Mouse (Mus musculus): ENCODE measurements at regions not wholly inside any gene's neighbourhood (a gene's known extent, or its start where the extent isn't known, plus 50 kb on each side); places are given as distances from the start of the nearest gene placed in this dataset.

DNA sequence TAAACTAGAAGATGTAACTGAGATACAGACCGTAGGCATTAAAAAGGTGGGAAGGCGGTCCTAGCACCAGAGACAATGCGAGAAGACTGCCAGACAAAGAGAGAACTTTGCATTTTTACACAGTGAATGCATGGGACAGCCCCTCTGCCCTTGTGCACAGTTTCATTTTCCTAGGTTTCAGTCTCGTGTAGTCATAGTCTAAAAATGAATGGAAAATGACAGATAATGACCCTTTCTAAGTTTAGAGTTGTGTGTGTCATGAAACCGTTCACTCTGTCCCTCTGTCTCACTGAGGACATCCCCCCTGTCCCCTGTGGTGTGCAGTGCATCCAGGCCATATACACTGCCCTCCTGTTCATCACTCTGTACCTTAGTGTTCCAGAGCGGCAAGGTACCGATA lies 64.6 kb upstream of the Rap1b start:
- WGBS = 77% methylated on average over 7 of the region's 7 CpGs

DNA sequence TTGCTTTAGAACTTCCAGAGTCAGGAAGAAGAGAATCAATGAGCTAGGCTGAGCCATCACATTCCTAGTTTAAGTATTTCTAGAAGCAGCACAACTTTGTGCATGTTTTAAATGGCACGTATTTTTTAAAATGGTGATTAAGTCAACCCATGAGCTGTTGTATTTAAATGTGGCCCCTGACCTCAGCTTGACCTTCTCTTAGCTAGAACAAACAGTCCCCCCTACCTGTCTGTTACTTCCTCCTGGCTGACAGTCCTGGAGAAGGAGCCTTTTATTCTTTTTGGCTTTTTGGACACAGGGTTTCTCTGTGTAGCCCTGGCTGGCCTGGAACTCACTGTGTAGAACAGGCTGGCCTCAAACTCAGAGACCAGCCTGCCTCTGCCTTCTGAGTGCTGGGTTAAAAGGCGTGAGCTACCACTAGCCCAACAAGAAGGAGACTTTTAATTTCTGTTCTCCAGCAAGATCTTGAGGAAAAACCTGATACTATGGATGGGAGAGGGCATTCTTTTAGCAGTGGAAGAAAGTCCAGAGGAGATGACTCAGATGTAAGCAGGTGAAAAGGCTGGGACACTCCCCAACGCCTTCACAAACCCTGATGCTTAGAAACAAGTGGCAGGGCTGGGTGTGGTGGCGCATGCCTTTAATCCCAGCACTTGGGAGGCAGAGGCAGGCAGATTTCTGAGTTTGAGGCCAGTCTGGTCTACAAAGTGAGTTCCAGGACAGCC lies 69.3 kb upstream of the Rap1b start:
- WGBS = 78% methylated on average over 4 of the region's 4 CpGs
- H3K9me3 ChIP-seq (ENCODE audit: control insufficient read depth, low read length) = no peaks in the 10 kb centered on the region
- no peak overlapping the region for H3K4me3 ChIP-seq (ENCODE audit: low read length)
- no peak overlapping the region for H3K9ac ChIP-seq (ENCODE audit: low read length)
- no peaks in the 10 kb centered on the region for H3K4me1 ChIP-seq (replicated peaks; ENCODE audit: control insufficient read depth, insufficient read depth, low read length)
- H3K27ac ChIP-seq (ENCODE audit: low read length) = no peak overlapping the region
- H3K4me2 ChIP-seq (ENCODE audit: low read depth, low read length) = no peak overlapping the region
- H3K36me3 ChIP-seq (ENCODE audit: control insufficient read depth, insufficient read depth, low read length) = no peaks in the 10 kb centered on the region
- no peak for ATAC-seq (ENCODE audit: low read depth)
- H3K27me3 ChIP-seq (ENCODE audit: control insufficient read depth, insufficient read depth, low read depth, low read length) = no peaks in the 10 kb centered on the region

More for the DNA sequence above, 64.6 kb upstream of the Rap1b start:
- H3K4me3 ChIP-seq (ENCODE audit: low read length) = no peak overlapping the region
- H3K27ac ChIP-seq (ENCODE audit: low read length) = no peak overlapping the region
- H3K27me3 ChIP-seq (ENCODE audit: control insufficient read depth, insufficient read depth, low read depth, low read length) = no peaks in the 10 kb centered on the region
- H3K9me3 ChIP-seq (ENCODE audit: control insufficient read depth, low read length) = no peaks in the 10 kb centered on the region
- no peak for ATAC-seq (ENCODE audit: low read depth)
- H3K36me3 ChIP-seq (ENCODE audit: control insufficient read depth, insufficient read depth, low read length) = no peaks in the 10 kb centered on the region
- H3K4me1 ChIP-seq (replicated peaks; ENCODE audit: control insufficient read depth, insufficient read depth, low read length) = 0 out of 2 replicates have a peak, but pooled peaks cover 3% of the 10 kb centered on the region
- H3K9ac ChIP-seq (ENCODE audit: low read length) = no peak overlapping the region
- no peak overlapping the region for H3K4me2 ChIP-seq (ENCODE audit: low read depth, low read length)

DNA sequence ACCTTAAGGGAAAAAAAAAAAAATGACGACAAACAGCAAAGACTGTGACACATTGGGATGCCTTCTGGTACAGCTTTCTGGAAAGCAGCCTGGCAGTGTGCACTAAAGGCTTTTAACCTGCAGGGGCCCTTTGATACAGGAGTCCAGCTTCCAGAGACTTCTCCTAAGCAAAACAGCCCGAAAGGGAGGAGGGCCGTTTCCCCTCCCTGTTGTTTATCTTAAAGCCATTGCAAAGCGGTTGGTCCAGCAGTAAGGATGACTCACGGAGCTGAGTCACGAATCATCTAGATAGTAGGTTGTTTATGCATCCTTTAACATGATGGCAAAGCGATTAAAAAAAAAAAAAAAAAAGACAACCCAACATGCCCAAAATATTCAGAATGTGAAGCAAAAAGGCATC lies 70.4 kb upstream of the Rap1b start:
- WGBS = 26% methylated on average over 7 of the region's 7 CpGs
- no peak overlapping the region for H3K4me3 ChIP-seq (ENCODE audit: low read length)
- no peaks in the 10 kb centered on the region for H3K27me3 ChIP-seq (ENCODE audit: control insufficient read depth, insufficient read depth, low read depth, low read length)
- no peaks in the 10 kb centered on the region for H3K36me3 ChIP-seq (ENCODE audit: control insufficient read depth, insufficient read depth, low read length)
- H3K4me2 ChIP-seq (ENCODE audit: low read depth, low read length) = no peak overlapping the region
- H3K27ac ChIP-seq (ENCODE audit: low read length) = no peak overlapping the region
- no peak overlapping the region for H3K9ac ChIP-seq (ENCODE audit: low read length)
- no peaks in the 10 kb centered on the region for H3K4me1 ChIP-seq (replicated peaks; ENCODE audit: control insufficient read depth, insufficient read depth, low read length)
- no peaks in the 10 kb centered on the region for H3K9me3 ChIP-seq (ENCODE audit: control insufficient read depth, low read length)
- ATAC-seq (ENCODE audit: low read depth) = 0 out of 2 replicates have a peak, but pooled peaks have one; percentile 26

DNA sequence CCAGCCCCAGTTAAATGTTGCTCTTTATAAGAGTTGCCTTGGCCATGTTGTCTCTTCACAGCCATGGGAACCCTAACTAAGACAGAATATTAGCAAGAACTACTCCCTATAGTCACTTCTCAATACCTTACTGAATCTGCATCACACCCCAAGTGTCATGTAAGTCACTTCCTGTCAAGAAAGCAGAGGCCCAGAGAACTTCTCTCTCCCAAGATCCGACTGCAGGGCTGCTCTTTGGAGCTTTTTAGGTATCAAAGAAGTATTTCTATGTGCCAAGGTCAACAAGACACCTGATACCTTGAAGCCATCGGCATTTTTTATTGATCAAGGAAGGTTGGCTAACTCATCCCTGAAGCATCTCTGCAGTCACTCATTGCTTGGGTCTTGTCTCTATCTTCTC lies 72.0 kb upstream of the Rap1b start:
- Histone ChIP-seq H3K4me2 (ENCODE audit: low read depth, low read length) (no peak overlapping the region), H3K4me3 (ENCODE audit: low read length) (no peak overlapping the region), H3K9me3 (ENCODE audit: control insufficient read depth, low read length) (no peaks in the 10 kb centered on the region), H3K9ac (ENCODE audit: low read length) (no peak overlapping the region), H3K27me3 (ENCODE audit: control insufficient read depth, insufficient read depth, low read depth, low read length) (no peaks in the 10 kb centered on the region), H3K36me3 (ENCODE audit: control insufficient read depth, insufficient read depth, low read length) (no peaks in the 10 kb centered on the region), H3K27ac (ENCODE audit: low read length) (no peak overlapping the region), H3K4me1 (replicated peaks; ENCODE audit: control insufficient read depth, insufficient read depth, low read length) (no peaks in the 10 kb centered on the region)
- 64% methylated on average over 2 of the region's 2 CpGs for WGBS
- no peak for ATAC-seq (ENCODE audit: low read depth)

DNA sequence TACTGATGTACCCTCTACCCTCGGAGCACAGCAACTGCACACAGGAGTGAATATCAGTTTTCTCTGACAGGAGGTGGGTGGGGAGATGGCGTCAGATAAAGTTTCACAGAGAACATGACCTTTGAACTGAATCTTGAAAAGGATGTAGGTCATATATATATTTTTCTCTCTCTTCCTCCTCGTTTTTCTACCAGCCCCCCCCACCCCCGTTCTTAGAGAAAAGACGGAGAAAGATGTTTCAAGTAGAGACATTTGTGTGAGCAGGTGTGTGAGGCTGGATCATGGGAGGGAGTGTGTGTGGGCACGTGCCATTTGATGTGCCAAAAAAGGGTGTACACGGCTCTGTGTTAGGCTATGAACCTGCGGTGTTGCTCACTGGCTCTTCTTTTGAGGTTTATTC lies 72.8 kb upstream of the Rap1b start:
- Histone ChIP-seq H3K9me3 (ENCODE audit: control insufficient read depth, low read length) (no peaks in the 10 kb centered on the region), H3K9ac (ENCODE audit: low read length) (no peak overlapping the region), H3K4me3 (ENCODE audit: low read length) (no peak overlapping the region), H3K4me2 (ENCODE audit: low read depth, low read length) (no peak overlapping the region), H3K36me3 (ENCODE audit: control insufficient read depth, insufficient read depth, low read length) (no peaks in the 10 kb centered on the region), H3K27ac (ENCODE audit: low read length) (no peak overlapping the region), H3K27me3 (ENCODE audit: control insufficient read depth, insufficient read depth, low read depth, low read length) (no peaks in the 10 kb centered on the region), H3K4me1 (replicated peaks; ENCODE audit: control insufficient read depth, insufficient read depth, low read length) (no peaks in the 10 kb centered on the region)
- ATAC-seq (ENCODE audit: low read depth) = no peak
- 56% methylated on average over 8 of the region's 8 CpGs for WGBS

DNA sequence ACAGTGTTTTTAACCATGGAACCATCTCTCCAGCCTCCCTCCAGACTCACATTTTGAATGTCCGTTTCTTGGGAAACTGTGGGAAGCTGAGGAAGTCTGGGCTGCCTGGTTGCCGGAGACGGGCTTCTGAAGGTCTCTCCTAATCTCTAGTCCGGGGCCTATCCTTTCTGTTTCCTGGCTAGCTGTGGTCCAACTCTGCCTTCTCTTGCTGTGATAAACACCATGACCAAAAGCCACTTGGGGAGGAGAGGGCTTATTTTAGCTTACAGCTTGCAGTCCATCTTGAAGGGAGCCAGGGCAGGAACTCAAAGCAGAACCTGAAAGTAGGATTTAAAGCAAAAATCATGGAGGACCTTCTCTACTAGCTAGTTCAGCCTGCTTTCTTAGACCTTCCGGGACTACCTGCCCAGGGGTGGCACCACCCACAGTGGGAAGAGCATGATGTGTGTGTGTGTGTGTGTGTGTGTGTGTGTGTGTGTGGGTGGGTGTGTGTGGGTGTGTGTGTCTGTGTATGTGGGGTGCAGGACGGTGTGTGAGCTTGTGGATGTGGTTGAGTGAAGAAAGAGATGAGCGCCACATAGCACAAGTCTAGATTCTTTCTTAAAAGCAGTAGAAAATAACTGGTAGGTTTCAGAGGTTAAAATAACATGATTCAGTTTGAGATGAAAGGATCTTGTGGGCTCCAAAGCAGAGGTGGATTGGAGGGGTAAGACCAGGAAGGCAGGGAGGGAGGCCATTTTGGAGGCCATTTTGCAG lies 73.5 kb upstream of the Rap1b start:
- Histone ChIP-seq H3K27ac (ENCODE audit: low read length) (no peak overlapping the region), H3K4me2 (ENCODE audit: low read depth, low read length) (no peak overlapping the region), H3K36me3 (ENCODE audit: control insufficient read depth, insufficient read depth, low read length) (no peaks in the 10 kb centered on the region), H3K9me3 (ENCODE audit: control insufficient read depth, low read length) (no peaks in the 10 kb centered on the region), H3K27me3 (ENCODE audit: control insufficient read depth, insufficient read depth, low read depth, low read length) (no peaks in the 10 kb centered on the region), H3K4me1 (replicated peaks; ENCODE audit: control insufficient read depth, insufficient read depth, low read length) (no peaks in the 10 kb centered on the region), H3K4me3 (ENCODE audit: low read length) (no peak overlapping the region), H3K9ac (ENCODE audit: low read length) (no peak overlapping the region)
- ATAC-seq (ENCODE audit: low read depth) = no peak
- WGBS = 76% methylated on average over 7 of the region's 7 CpGs

DNA sequence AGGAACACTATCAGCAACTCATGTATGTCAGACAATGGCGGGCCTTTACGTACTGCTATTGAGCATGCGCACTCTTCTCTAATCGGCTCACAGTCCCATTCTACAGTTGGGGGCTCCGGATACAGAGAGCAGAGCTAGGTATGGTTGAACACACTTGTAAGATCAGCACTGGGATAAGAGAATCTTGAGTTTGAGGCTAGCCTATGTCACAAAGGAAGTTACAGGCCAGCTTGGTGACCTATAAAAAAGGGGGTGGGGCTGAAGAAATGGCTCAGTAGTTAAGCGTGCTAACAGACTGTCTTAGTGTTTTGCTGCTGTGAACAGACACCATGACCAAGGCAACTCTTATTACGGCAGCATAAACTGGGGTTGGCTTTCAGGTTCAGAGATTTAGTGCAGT lies 79.4 kb upstream of the Rap1b start:
- no peak for ATAC-seq (ENCODE audit: low read depth)
- H3K4me3 ChIP-seq (ENCODE audit: low read length) = no peak overlapping the region
- no peaks in the 10 kb centered on the region for H3K4me1 ChIP-seq (replicated peaks; ENCODE audit: control insufficient read depth, insufficient read depth, low read length)
- 91% methylated on average over 7 of the region's 7 CpGs for WGBS
- H3K36me3 ChIP-seq (ENCODE audit: control insufficient read depth, insufficient read depth, low read length) = no peaks in the 10 kb centered on the region
- H3K27me3 ChIP-seq (ENCODE audit: control insufficient read depth, insufficient read depth, low read depth, low read length) = no peaks in the 10 kb centered on the region
- H3K9me3 ChIP-seq (ENCODE audit: control insufficient read depth, low read length) = no peaks in the 10 kb centered on the region
- H3K4me2 ChIP-seq (ENCODE audit: low read depth, low read length) = no peak overlapping the region
- H3K9ac ChIP-seq (ENCODE audit: low read length) = no peak overlapping the region
- H3K27ac ChIP-seq (ENCODE audit: low read length) = no peak overlapping the region

DNA sequence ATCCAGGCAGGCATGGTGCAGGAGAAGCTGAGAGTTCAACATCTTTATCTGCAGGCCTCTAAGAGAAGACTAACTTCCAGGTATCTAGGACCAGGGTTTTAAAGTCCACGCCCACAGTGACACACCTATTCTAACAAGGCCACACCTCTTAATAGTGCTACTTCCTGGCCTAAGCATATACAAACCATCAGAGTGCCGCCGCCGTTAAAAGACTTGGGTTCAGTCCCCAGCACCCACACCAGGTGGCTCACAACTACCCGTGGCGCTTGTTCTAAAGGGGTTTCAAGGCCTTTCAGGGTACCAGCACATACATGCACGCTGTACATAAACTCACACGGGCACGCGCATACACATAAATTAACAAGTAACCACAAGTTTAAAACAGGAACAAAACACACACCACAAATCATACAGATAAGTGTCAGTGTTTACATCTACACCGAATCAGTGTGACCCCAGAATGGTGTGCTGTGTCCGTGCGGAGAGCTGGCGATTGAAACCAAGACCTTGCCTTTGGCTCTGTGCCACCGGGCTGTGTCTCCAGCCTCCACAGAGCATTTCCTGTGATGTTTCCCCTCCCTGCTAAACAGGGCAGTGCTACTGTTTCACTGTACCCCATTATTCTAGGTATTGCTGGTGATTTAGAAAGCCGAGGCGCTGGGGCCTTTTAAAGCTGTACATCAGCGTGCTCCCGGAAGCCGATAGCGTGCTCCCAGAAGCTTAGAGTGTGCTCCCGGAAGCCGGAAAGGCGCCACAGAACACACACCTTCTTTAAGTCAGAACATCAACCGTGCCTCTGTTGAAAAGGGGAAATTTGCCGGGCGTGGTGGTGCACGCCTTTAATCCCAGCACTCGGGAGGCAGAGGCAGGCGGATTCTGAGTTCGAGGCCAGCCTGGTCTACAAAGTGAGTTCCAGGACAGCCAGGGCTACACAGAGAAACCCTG lies 80.0 kb upstream of the Rap1b start:
- ATAC-seq (ENCODE audit: low read depth) = peak; percentile 41; the same call in 1 of the 2 replicates
- no peak overlapping the region for H3K27ac ChIP-seq (ENCODE audit: low read length)
- 76% methylated on average over 31 of the region's 31 CpGs for WGBS
- H3K9ac ChIP-seq (ENCODE audit: low read length) = no peak overlapping the region
- no peaks in the 10 kb centered on the region for H3K9me3 ChIP-seq (ENCODE audit: control insufficient read depth, low read length)
- no peaks in the 10 kb centered on the region for H3K36me3 ChIP-seq (ENCODE audit: control insufficient read depth, insufficient read depth, low read length)
- H3K27me3 ChIP-seq (ENCODE audit: control insufficient read depth, insufficient read depth, low read depth, low read length) = no peaks in the 10 kb centered on the region
- no peak overlapping the region for H3K4me2 ChIP-seq (ENCODE audit: low read depth, low read length)
- no peaks in the 10 kb centered on the region for H3K4me1 ChIP-seq (replicated peaks; ENCODE audit: control insufficient read depth, insufficient read depth, low read length)
- H3K4me3 ChIP-seq (ENCODE audit: low read length) = no peak overlapping the region

DNA sequence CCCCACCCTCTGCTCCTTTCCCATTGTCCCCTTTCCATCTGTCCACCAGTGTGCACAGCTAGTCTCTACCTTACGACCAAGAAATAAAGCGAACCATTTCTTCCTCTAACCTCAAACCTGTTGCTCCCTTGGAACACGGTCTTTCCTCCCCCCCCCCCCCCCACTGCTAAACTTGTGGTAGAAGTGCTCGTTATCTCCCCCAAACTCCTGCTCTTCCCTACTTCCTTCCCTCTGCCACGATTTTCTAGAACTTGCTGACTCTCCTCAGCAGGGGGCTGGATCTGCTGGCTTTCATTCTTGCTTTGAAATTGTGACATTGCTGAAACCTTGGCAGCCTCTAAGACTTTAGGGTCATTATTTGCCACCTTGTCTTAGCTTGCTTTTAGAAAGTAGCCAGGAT lies 83.2 kb upstream of the Rap1b start:
- H3K9ac ChIP-seq (ENCODE audit: low read length) = no peak overlapping the region
- no peaks in the 10 kb centered on the region for H3K27me3 ChIP-seq (ENCODE audit: control insufficient read depth, insufficient read depth, low read depth, low read length)
- no peaks in the 10 kb centered on the region for H3K36me3 ChIP-seq (ENCODE audit: control insufficient read depth, insufficient read depth, low read length)
- no peak overlapping the region for H3K4me3 ChIP-seq (ENCODE audit: low read length)
- no peaks in the 10 kb centered on the region for H3K4me1 ChIP-seq (replicated peaks; ENCODE audit: control insufficient read depth, insufficient read depth, low read length)
- H3K9me3 ChIP-seq (ENCODE audit: control insufficient read depth, low read length) = no peaks in the 10 kb centered on the region
- no peak for ATAC-seq (ENCODE audit: low read depth)
- H3K27ac ChIP-seq (ENCODE audit: low read length) = no peak overlapping the region
- no peak overlapping the region for H3K4me2 ChIP-seq (ENCODE audit: low read depth, low read length)
- WGBS = 49% methylated on average over 5 of the region's 5 CpGs
